ENCODE assay signal across 1 mouse cellular context in the genomic region with DNA sequence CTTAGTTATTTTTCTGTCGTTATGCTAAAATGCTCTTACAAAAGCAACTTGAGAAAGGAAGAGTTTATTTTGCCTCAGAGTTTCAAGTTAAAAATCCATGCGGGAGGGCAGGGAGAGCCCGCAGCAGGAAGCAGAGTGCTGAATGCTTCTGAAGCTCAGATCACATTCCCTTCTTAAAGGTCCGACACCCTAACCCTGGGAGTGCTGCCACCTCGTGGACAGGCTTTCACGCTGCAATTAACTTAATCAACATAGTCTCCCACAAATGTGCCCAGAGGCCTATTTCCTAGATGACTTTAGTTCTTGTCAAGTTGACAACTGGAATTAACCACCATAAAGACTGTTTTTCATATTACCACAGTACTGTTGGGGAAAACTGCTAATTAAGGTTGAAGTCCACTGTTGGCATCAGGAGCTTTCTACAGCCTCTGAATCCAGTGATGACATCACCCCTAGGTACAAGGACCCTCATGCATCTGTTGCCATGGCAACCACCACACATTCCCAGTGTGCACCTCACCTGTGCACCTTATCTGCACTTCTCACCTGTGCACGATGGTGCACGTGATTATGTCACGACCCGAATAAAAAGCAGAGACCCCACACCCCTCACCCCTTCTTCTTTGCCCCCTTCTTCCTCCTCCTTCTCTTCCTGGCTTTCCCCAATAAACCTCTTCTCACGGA.
A peak's percentile ranks its signal among the peaks of the same experiment; 100 is the strongest.
TF ChIP-seq lines count a peak whose summit lies in the region.

No protein-coding gene starts in this region.

TF ChIP-seq in MEL, 35 proteins besides CTCF, POLR2A, EP300 and RAD21 (continued from another document):
- TF ChIP-seq TBP (IDR thresholded peaks at IDR 0.05; ENCODE audit: low read depth, low read length): peak; percentile 60
- TF ChIP-seq MYC (IDR thresholded peaks at IDR 0.05; ENCODE audit: low read depth, low read length): peak; percentile 76
- TF ChIP-seq HCFC1 (IDR thresholded peaks at IDR 0.05; ENCODE audit: low read depth, low read length): peak; percentile 48; the same call in 1 of the 2 replicates
- TF ChIP-seq ZNF384 (IDR thresholded peaks at IDR 0.05; ENCODE audit: low read depth, low read length): peak; percentile 24; the same call in 1 of the 2 replicates
- TF ChIP-seq MEF2A (IDR thresholded peaks at IDR 0.05; ENCODE audit: extremely low read depth, insufficient replicate concordance, low read depth, low read length, poor library complexity, severe bottlenecking): no peak
- no peak for TF ChIP-seq MXI1 (IDR thresholded peaks at IDR 0.05; ENCODE audit: low read depth, low read length)
- TF ChIP-seq GABPA (IDR thresholded peaks at IDR 0.05; ENCODE audit: low read depth, low read length): no peak
- no peak for TF ChIP-seq UBTF (IDR thresholded peaks at IDR 0.05; ENCODE audit: borderline replicate concordance, insufficient read depth, low read depth, low read length)
- no peak for TF ChIP-seq ZKSCAN1 (IDR thresholded peaks at IDR 0.05; ENCODE audit: low read depth, low read length)
- TF ChIP-seq POLR2AphosphoS5 (IDR thresholded peaks at IDR 0.05; ENCODE audit: borderline replicate concordance, low read depth, low read length): no peak
- TF ChIP-seq MAFK (IDR thresholded peaks at IDR 0.05; ENCODE audit: borderline replicate concordance, low read depth, low read length): no peak
- no peak for TF ChIP-seq RCOR1 (IDR thresholded peaks at IDR 0.05; ENCODE audit: low read depth, low read length)
